Mouse (Mus musculus) common myeloid progenitor, adult 5-6 weeks (primary cell): ENCODE results near the gene Trit1. TPM values are rescaled to one million over a fixed set of nuclear protein-coding genes. Genes with fewer than 3 reads are reported as not detected.
A peak's percentile ranks its signal among the peaks of the same experiment; 100 is the strongest.
"Not testable (repeated sequence)": the region's sequence is repeated elsewhere in the genome, so short reads cannot be mapped to it uniquely, and the experiment has no call there.

Source experiments
- ATAC-seq: replicated peaks from 2 replicates; pipeline ENCODE4 v1.8.0; 2016; ENCODE audit warnings: low read depth, mild to moderate bottlenecking, moderate TSS enrichment, inconsistent platforms; ENCODE audit not compliant: poor library complexity, severe bottlenecking
- total RNA-seq: library from RNA; stranded (forward); fragments of 200-1000, 187-1606 nt; gene quantifications from 2 replicates; pipeline ENCODE4 v1.2.3, GENCODE M21; 2017

The Trit1 gene
- total RNA-seq: 26.4 and 39.4 TPM in 2 replicates

GRCm38 (mm10) chr4:123016451-123016957, at the start of gene Trit1:
Gene Trit1 (plus strand): TSS chr4:123016597.
- peak; percentile 88 for ATAC-seq

GRCm38 (mm10) chr4:122968106-122968505, 48.3 kb upstream of the Trit1 start:
- no peak for ATAC-seq

- ATAC-seq: no peak
Measured at GRCm38 (mm10) chr4:122971191-122971590, 45.2 kb upstream of the Trit1 start.

GRCm38 (mm10) chr4:122971646-122972045, 44.8 kb upstream of the Trit1 start:
- peak; percentile 65 for ATAC-seq

- ATAC-seq: no peak
Measured at GRCm38 (mm10) chr4:122972056-122972455, 44.3 kb upstream of the Trit1 start.

GRCm38 (mm10) chr4:122974976-122975520, 41.3 kb upstream of the Trit1 start:
- ATAC-seq: no peak

GRCm38 (mm10) chr4:122976885-122977284, 39.5 kb upstream of the Trit1 start:
- no peak for ATAC-seq

- ATAC-seq: no peak
Measured at GRCm38 (mm10) chr4:122978850-122979249, 37.5 kb upstream of the Trit1 start.

- ATAC-seq: no peak
Measured at GRCm38 (mm10) chr4:122979826-122980225, 36.6 kb upstream of the Trit1 start.

GRCm38 (mm10) chr4:122980684-122981083, 35.7 kb upstream of the Trit1 start:
- no peak for ATAC-seq

GRCm38 (mm10) chr4:122981238-122981637, 35.2 kb upstream of the Trit1 start:
- ATAC-seq: no peak

GRCm38 (mm10) chr4:122981930-122982329, 34.5 kb upstream of the Trit1 start:
- ATAC-seq: no peak

- ATAC-seq: no peak
Measured at GRCm38 (mm10) chr4:122982537-122982936, 33.9 kb upstream of the Trit1 start.

- ATAC-seq: peak; percentile 23
Measured at GRCm38 (mm10) chr4:122983486-122984261, 32.7 kb upstream of the Trit1 start.

- ATAC-seq: peak; percentile 95
Measured at GRCm38 (mm10) chr4:122985110-122985509, 31.3 kb upstream of the Trit1 start.

GRCm38 (mm10) chr4:122987421-122987820, 29.0 kb upstream of the Trit1 start:
- ATAC-seq: no peak

GRCm38 (mm10) chr4:122988004-122988403, 28.4 kb upstream of the Trit1 start:
- not testable (repeated sequence) for ATAC-seq

- peak; percentile 71 for ATAC-seq
Measured at GRCm38 (mm10) chr4:122991177-122991576, 25.2 kb upstream of the Trit1 start.

GRCm38 (mm10) chr4:122992276-122992675, 24.1 kb upstream of the Trit1 start:
- ATAC-seq: no peak

GRCm38 (mm10) chr4:122995404-122996220, 20.8 kb upstream of the Trit1 start, which contains the start of gene Mycl:
Gene Mycl (plus strand): TSS chr4:122995652.
- peak; percentile 79 for ATAC-seq

GRCm38 (mm10) chr4:122996221-122996617, 20.2 kb upstream of the Trit1 start:
- ATAC-seq: no peak
